Mouse (Mus musculus) ovary, adult 18-20 months (tissue): ENCODE results near the gene Lcat.

ENCODE experiments used
- DNase-seq: peaks from one replicate; pipeline ENCODE4 v3.0.0; 2022; ENCODE audit warnings: low spot score, mixed read lengths

Lcat gene

DNA sequence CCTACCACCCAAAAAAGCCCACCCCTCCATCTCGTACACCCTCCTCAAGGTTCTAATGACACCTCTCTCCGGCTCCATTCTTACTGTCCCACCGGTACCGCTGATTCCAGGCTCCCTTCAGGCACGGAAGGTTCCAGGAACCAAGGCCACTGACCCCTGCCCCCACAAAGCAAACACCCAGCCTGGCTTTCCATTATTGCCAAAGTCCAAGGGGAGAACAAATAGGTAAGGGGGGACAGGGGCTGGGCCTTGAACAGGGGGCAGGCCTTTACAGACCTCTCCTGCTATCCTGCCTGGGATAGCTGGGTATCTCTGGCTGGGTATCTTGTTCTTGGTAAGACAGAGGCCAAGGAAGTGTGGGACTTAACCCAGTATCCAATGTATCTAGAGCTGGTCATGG, 640 bp downstream of the Lcat start:
- no peak for DNase-seq

DNA sequence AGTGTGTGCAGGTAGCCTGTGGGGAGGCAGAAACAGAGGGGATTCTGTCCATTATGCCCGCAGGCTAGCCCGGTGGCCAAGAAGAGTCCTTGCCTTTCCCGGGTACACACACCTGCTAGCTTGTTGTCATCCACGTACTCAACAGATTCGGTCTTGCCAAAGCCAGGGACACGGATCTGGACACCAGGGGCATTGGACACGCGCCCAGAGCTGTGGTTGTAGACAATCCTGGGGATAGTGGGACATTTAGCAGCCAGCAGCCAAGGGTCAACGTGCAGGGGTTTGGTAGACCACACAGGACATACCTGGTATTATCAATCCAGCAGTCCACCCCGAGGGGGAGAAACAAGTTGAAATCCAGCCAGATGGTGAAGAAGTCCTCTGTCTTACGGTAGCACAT, 1.2 kb downstream of the Lcat start:
- no peak for DNase-seq

DNA sequence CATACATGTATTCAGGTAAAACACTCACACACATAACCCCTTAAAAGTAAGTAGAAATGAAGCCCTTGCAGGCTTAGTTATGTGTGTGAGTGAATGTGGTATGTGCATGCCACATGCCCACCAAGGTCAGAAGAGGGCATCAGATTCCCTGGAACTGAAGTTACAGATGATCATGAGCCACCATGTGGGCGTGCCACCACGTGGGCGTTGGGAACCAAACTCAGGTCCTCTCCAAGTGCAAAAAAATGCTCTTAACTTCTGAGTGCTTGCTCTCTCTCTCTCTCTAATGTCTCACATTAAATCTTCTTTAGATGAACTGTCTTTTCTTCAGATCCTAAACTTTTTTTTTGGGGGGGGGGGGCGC, 4.9 kb downstream of the Lcat start, which contains the start of gene Psmb10:
Gene Psmb10, minus strand, starts transcription at position 139 of the 364 bp plus-strand sequence.
- DNase-seq = no peak

DNA sequence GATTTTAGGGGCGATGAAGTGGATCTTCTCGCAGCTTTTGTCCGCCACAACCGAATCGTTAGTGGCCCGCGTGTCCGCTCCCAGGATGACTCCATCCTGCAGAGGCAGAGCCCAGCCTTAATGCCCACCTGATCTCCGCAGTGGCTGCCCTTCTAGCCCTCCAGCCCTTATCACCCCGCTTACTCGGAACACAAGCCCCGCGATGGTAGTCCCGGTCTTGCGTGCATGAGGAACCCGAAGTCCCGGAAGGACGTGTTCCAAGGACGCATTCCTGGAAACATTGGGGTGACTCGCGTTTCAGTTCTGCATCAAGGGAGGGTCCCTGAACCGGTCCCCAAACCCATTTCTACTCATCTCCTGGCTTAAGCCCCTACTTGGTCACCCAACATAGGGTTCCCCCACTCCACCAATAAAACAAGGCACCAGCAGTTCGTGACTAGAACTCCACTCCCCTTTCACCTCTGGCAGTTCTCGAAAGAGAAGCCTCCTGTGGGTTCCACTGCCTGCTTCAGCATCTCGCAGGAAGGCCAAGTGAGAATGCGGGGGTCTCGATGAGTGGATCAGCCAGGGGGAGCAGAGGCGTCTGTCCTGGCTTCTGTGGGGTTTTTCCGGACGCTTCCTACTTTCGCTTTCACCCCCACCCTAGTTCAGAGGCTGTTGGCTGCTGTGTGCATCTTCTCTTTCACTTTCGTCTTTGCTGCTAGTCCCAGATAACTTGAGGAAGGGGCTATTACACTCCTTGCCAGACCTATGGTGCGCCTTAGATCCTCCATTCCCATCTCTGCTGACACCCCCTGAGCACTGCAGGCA, 5.5 kb downstream of the Lcat start:
- peak; percentile 34 for DNase-seq

DNA sequence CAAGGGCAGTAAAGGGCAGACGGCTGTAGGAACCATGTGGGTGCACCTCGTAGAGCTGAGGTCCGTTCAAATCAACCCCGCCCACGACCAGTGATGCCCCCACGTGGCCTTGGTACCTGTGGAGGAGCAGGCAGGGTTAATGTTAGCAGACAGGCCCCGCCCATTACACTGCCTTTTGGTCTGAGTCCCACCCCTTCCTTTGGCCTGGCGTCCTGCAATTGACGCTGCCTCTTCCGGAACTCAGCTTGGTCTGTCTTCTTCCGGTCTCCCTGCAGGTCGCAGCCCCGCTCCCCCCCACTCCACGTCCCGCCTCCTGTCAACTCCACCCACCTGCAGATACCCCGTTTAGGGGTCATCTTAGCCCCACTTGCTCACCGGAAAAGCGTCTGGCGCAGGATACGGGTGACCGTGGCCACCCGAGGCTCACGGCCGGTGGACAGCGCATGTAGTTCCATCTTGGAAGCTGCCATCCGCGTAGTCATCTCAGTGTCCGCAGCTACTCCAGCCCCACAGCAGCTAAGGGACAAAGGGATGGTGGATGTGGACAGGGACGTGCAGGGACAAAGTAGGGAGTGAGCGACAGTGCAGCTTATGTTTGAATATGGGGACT, 6.2 kb downstream of the Lcat start:
- DNase-seq = peak; percentile 88

DNA sequence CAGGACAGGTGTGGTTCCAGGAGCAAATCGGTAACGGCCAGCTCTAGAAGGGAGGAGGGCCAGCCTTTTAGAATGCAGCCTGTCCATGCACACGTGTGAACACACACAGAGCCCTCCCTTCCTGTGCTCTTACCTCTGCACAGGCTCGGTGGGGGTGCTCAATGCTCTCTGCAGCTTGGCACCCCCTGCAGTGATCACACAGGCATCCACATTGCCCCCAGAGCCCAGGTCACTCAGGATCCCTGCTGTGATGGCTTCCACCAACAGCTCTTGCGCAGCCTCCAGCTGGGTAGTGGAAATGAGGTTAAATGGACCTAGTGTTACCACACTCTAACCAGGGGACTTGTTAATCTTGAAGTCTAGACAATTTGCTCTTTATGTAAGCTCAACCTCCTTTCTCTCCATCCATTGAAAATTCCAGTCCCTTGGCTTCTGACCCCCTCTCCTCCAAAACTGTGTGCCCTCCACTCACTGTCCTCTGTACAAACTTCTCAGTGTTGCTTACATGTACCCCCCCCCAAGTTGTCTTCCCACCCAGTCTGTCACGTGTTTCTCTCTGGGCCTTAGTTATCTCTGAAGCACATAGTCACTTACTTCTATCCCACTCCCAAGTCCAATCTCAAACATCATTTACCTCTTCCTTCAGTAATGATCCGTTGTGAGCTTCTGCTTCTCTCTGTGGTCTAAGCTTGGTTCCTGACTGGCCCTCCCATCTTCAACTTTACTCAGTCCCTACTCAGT, 7.1 kb downstream of the Lcat start:
- no peak for DNase-seq

DNA sequence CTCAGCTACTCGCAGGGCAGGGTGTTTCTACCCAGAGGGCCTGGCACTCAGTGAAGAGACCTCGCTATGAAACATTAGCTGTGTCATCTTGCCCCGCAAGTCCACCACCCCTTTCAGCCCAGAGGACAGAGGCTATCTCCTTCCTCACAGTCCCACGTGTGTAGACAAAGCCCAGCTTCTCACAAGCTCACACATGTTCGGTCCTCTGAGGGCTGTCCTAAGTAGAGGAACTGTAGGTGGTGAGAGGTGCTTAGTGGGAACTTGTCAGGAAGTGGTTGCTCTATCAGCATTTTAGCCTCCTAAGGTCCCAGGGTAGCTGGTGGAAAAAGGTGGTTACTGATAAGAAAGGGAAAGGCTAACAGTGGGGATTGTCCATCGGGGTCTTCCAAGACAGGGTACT, 8.1 kb downstream of the Lcat start:
- DNase-seq = no peak

DNA sequence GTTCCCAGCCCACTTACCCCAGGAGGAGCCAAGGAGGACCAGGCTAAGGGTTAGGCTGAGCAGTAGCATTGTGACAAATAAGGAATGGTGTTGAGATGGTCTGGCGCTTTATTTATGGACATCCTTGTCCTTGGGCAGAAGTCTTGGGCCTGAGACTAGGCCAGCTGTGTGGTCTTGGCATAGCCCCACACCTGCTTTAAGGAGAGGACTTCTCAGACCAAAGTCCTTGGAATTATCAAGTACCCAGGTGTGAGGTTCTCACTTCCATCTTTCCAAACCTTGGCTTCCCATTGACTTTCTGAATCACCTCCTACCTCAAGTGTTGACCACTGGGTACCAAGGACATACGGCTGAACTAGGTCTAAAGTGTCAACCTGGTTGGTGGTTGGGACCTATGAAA, 9.4 kb downstream of the Lcat start, which contains the start of gene Ctrl:
Gene Ctrl, minus strand, starts transcription at position 101 of the 400 bp plus-strand sequence.
- DNase-seq = no peak

DNA sequence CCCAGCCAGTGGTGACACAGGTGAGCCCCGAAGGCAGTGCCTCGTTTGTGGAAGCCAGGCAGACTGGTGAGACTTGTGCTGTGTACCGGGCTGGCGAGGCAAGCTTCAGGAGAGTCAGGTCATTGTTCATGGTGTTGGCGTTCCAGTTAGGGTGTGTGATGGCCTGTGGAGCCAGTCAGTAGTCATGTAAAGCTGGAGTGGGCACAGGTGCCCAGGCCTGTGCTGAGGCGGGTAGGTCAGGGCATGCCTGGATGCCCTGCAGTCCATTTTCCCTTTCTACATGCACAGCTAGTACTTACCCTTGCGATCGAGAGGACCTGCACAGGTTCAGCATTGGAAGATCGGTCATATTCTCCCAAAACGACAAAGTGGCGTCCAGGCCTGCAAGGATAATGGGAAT, 10.7 kb downstream of the Lcat start:
- no peak for DNase-seq

DNA sequence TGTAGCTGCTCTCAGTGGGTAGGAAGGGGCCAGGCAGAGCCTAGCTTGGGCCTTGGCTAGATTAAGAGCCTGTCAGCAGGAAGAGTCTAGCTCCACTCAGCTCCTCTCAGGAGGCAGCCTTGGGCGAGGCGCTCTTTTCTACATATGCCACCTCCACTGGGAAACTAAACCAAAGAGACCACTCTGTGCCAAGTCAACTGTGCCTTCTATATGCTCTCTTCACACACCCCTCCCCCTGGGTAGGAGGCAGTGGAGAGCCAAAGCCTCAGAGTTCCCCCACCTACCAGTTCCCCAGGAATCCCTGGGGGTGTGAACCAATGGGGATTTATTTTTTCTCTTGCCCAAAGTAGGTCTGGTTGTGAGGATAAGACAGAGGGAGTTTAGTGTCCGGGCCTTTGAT, 11.9 kb downstream of the Lcat start:
- no peak for DNase-seq

DNA sequence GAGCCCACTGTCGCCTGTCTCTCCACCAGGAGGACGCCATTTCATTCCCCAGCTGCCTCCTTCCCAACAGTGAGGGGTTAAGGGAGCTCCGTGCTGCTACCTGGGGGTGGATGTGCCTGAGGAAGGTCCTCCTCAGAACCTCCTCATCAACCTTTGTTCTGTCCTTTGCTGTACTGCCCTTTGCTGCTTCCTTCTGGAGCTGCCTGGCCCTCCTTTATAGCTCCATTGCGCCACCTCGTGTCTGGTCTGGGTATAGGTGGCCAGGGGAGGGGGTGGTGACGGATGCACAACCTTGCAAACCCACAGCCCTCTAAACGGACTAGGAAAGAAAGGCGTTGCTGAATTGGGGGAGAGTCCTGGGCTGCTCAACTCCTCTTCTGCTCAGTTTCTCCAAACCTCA, 12.6 kb downstream of the Lcat start:
- peak; percentile 59 for DNase-seq

DNA sequence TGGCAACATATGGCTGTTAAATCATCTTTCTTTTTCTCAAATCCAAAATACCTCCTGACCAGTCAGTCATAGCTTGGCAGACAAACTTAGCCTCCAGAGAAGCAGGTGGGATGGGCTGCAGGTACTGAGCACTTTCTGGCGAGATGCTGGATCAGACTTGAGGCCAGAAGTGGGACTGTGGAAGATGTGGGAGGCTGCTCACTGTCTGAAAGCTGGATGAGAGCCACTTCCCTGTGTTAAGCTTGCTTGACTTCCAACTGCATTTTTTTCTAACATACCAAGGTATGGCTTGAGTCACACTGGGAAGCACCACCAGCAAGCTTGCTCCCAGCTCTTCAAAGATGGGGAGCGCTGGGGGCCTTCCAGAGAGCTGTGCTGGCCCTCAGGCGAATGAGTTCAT, 18.1 kb downstream of the Lcat start:
- no peak for DNase-seq

DNA sequence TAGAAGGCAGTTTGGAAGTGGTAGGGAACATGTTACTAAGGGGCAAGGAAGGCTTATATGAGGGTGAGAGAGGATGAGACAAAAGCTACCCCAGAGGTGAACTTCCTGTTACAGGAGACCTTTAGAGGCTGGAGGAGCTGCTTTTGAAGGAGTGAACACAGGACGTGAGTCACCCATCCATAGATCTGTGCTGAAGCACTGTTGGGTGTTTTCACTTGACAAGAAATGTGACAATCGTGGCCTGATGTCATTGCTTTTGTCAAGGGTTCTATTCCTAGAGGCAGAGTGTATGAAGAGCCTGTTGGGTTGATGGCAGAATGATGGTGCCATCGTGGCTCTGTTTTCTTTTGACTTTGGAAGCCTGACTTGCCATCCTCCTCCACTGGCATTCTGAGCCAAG, 23.8 kb downstream of the Lcat start:
- no peak for DNase-seq

DNA sequence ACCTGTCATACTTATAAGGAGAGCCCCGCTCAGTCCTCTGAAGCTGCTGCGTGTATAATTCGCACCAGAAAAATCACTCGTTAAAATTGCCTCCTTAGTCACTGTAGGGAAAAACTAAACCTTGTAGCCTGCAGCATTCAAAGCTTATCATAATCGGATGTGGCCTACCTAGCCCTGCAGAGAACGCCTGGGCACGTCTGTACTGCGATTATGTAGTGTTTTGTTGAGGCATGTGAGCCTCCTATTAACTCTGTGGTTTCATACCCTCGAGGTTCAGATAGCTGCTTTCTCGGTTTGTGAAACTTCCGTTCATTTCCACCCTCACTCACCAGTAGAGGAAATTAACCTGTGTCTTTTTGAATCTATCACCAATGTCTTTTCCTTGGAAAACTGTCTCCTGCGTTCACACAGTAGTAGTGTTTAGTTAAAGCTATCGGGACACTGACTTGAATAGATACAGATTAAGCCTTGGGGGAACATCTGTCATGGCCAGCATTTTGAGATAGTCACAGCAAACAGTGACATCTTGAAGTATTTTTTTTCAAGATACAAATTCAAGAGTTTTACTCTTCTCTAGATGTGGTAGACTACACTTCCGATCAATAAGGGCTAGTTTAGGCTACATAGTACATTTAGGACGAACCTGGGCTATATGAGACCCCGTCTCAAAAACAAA, 42.1 kb downstream of the Lcat start:
- no peak for DNase-seq

DNA sequence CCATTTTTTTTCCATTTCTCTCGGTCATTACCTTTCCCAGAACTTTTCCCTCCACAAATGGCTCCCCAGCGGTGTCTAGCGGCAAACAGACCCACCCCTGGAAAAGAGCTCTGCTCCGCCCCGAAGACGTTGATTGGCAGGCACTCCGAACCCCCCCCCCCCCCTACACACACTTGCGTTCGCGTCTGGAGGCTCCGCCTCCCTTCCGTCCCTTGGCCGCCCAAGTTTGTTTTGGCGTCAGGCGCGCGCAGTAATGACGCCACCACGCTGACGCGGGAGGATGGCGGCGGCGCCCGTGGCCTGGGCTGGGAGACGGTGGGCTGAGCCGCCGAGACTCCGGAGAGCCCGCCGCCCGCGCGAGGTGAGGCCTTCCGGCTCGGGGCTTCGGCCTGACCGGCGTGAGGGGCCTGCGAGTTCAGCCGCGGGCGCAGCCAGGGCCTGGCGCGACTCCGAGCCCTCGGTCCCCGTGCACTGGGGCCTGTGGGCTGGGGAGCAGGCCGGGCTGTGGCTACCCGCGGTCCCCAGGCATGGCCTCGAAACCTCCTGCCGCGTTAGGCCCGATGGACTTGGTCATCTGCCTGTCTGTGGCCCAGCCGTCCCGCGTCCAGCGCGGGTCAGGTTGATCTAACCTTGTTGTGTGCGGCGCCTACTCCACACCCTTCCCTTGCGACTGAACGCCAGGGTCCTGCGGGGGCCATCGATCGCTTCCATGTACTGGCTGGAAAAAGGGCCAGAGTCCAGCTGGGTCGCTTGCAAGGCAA, 42.8 kb downstream of the Lcat start, which contains the start of gene Pskh1:
Gene Pskh1, plus strand, starts transcription at position 262 of the 761 bp plus-strand sequence.
- peak; percentile 85 for DNase-seq

DNA sequence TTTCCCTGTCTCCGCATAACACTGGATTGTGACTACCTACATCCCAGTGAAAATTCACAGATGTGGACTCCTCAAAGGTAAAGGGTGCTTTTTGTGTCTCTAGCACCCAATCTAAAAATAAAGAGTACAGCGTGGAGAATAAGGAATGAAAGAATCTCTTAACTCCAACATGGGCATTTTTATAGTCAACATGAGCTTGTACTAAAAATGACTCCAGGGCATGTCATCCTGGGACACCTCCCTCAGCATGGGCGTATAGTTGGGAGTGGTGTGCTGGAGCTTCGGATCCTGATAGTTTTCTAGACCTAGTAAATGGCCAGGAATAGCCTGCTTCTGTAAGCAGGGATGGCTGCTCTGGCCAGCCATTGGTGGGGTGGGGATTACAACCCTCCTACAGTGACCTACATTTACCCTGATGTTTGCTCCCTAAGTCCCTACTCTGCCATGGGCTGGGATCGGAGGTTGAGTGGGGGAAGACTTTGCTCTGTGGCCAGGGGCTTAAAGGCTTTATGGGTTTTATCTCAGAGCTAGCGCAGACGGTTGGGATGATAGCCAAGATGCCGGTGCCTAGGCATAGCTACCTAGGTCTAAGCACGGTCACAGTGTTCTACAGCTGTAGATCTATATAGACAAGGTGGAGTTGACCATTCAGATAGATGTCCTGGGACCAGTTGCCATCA, 45.2 kb downstream of the Lcat start:
- DNase-seq = no peak

DNA sequence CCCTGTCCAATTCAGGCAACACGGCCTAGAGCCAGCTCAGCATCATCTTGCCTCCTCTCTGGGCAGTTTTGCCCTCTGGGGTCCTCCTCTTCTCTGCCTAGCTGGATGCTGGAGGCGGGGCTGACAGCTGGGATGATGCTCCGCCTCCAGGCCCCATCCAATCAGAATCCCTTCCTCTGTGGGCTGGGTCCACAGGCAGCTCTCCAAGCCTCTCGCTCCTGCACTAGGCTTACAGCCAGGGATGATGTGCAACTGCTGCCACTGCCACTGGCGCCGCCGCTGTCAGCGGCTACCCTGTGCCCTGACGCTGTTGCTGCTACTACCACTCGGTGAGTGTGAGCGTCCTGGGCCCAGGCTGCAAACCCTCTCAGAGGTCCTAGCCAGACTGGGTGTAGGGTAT, 49.8 kb downstream of the Lcat start, which contains the start of gene Nrn1l:
Gene Nrn1l, plus strand, starts transcription at position 229 of the 400 bp plus-strand sequence.
- peak; percentile 39 for DNase-seq

DNA sequence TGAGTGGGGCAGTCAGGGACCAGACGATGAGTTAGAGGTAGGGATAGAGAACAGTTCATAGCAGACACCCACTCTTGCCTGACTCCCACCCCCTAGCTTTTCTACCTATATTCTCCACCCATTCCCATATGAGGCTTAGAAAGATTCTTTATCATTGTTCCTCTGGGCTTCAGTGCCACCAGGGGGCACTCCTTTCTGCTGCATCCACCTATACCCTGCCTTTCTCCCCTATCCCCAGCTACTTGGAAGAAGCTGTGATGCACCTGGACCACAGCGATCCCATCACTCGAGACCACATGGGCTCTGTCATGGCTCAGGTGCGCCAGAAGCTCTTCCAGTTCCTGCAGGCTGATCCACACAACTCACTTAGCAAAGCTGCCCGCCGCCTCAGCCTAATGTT, 50.8 kb downstream of the Lcat start:
- DNase-seq = no peak

DNA sequence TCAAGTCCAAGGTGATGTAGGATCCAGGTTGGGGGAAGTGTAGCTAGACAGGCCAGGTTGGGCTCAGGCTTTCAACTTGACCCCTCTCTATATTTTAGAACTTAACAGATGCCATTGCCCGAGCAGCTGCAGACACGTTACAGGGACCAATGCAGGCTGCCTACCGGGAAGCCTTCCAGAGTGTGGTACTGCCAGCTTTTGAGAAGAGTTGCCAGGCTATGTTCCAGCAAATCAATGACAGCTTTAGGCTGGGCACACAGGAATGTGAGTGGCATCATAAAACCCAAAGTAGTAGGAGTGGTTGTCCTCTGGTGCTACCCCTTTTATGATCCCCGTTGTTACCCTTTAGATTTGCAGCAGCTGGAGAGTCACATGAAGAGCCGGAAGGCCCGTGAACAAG, 52.3 kb downstream of the Lcat start:
- no peak for DNase-seq

DNA sequence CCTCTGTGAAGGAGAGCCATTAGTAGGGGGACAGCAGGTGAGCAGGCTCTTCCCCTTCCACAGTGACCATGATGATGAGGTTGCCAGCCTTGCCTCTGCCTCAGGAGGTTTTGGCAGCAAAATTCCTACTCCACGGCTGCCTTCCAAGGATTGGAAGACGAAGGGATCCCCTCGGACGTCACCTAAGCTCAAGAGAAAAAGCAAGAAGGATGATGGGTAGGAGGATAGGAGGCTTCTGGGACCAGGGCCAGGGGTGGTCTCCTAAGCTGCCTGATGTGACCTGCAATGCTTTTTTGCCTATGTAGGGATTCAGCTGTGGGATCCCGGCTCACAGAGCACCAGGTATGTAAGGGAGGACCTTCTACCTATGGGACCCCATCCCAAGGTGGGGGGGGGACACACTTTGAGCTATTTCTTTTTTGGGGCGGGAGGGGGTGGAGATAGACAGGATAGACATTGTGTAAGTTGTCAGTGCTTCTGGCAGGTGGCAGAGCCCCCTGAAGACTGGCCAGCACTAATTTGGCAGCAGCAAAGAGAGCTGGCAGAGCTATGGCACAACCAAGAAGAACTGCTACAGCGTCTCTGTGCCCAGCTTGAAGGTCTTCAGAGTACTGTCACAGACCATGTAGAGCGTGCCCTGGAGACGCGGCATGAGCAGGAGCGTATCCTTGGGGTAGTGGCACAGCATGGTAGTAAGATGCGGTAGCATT, 53.3 kb downstream of the Lcat start:
- DNase-seq = no peak
